Mouse (Mus musculus) common myeloid progenitor, adult 5-6 weeks (primary cell): Measurements from ENCODE around the gene Cdip1. TPM values are rescaled to one million over a fixed set of nuclear protein-coding genes. Genes with fewer than 3 reads are reported as not detected.

Experiments used
- ATAC-seq: replicated peaks from 2 replicates; pipeline ENCODE4 v1.8.0; 2016; ENCODE audit warnings: low read depth, mild to moderate bottlenecking, moderate TSS enrichment, inconsistent platforms; ENCODE audit not compliant: poor library complexity, severe bottlenecking
- total RNA-seq: library from RNA; stranded (forward); fragments of 200-1000, 187-1606 nt; gene quantifications from 2 replicates; pipeline ENCODE4 v1.2.3, GENCODE M21; 2017

Gene Cdip1
- total RNA-seq, 1 experiment from 2014 or later = 17.2 TPM

GRCm38 (mm10) chr16:4722915-4723209 is 67.2 kb downstream of the Cdip1 start:
- peak; percentile 24; the same call in 1 of the 2 replicates for ATAC-seq

- ATAC-seq = 0 out of 2 replicates have a peak, but pooled peaks have one; percentile 7
These were observed 67.8 kb downstream of the Cdip1 start for GRCm38 (mm10) chr16:4722128-4722914.

- peak; percentile 81 for ATAC-seq
These were observed 71.2 kb downstream of the Cdip1 start, which contains the start of gene Nmral1 for GRCm38 (mm10) chr16:4718753-4719518. TSS of gene Nmral1 (minus strand) at chr16:4719356.

GRCm38 (mm10) chr16:4717866-4718265 is 72.2 kb downstream of the Cdip1 start:
- no peak for ATAC-seq

- no peak for ATAC-seq
These were observed 76.0 kb downstream of the Cdip1 start for GRCm38 (mm10) chr16:4713861-4714710.

- ATAC-seq = no peak
These were observed 78.9 kb downstream of the Cdip1 start for GRCm38 (mm10) chr16:4711173-4711572.

- ATAC-seq = no peak
These were observed 84.6 kb downstream of the Cdip1 start for GRCm38 (mm10) chr16:4705541-4705940.

- ATAC-seq = no peak
These were observed 87.4 kb downstream of the Cdip1 start for GRCm38 (mm10) chr16:4702646-4703045.

- ATAC-seq = no peak
These were observed 88.9 kb downstream of the Cdip1 start for GRCm38 (mm10) chr16:4701211-4701610.

Other genes starting within 250 kb of the Cdip1 start
- gene Srl, start 248.5 kb downstream of the Cdip1 start, total RNA-seq = 14.1 and 23.1 TPM in 2 replicates
- 53.1 and 60.7 TPM in 2 replicates for gene Tfap4, start 230.4 kb downstream of the Cdip1 start, total RNA-seq
- gene Glis2, start 195.6 kb downstream of the Cdip1 start, total RNA-seq = 2.9 and 5.8 TPM in 2 replicates
- 8.3 and 11.1 TPM in 2 replicates for gene Pam16, start 165.3 kb downstream of the Cdip1 start, total RNA-seq
- 0.10 and 0.46 TPM in 2 replicates for gene Vasn, start 150.4 kb downstream of the Cdip1 start, total RNA-seq
- 55.8 and 68.1 TPM in 2 replicates for gene Dnaja3, start 150.3 kb downstream of the Cdip1 start, total RNA-seq
- 22.7 and 35.4 TPM in 2 replicates for gene Coro7, start 110.5 kb downstream of the Cdip1 start, total RNA-seq
- gene Nmral1, start 70.9 kb downstream of the Cdip1 start, total RNA-seq = 82.2 and 90.3 TPM in 2 replicates
- 68.8 and 74.6 TPM in 2 replicates for gene Hmox2, start 63.9 kb downstream of the Cdip1 start, total RNA-seq
- not detected in 2 replicates for gene 4930562C15Rik, start 45.1 kb upstream of the Cdip1 start, total RNA-seq
- gene Ubald1, start 90.0 kb upstream of the Cdip1 start, total RNA-seq = 19.6 and 25.8 TPM in 2 replicates
- 11.2 and 13.5 TPM in 2 replicates for gene Mgrn1, start 96.0 kb upstream of the Cdip1 start, total RNA-seq
- gene Nudt16l1, start 148.5 kb upstream of the Cdip1 start, total RNA-seq = 11.5 and 17.5 TPM in 2 replicates
- gene Anks3, start 173.9 kb upstream of the Cdip1 start, total RNA-seq = 16.4 and 25.4 TPM in 2 replicates
- gene Sept12, start 207.6 kb upstream of the Cdip1 start, total RNA-seq = not detected in 2 replicates
- not detected in 2 replicates for gene Smim22, start 217.0 kb upstream of the Cdip1 start, total RNA-seq
- 6.7 and 10.7 TPM in 2 replicates for gene Rogdi, start 223.3 kb upstream of the Cdip1 start, total RNA-seq